Mouse (Mus musculus) naive thymus-derived CD4-positive, alpha-beta T cell, adult 2 months (primary cell): ENCODE data around the gene Dph5.
"Not testable (repeated sequence)": the region's sequence is repeated elsewhere in the genome, so short reads cannot be mapped to it uniquely, and the experiment has no call there.

Experiments
- DNase-seq: peaks from one replicate; pipeline ENCODE4 v3.0.0-alpha.2; 2011; ENCODE audit warnings: low read depth

Gene Dph5

DNA sequence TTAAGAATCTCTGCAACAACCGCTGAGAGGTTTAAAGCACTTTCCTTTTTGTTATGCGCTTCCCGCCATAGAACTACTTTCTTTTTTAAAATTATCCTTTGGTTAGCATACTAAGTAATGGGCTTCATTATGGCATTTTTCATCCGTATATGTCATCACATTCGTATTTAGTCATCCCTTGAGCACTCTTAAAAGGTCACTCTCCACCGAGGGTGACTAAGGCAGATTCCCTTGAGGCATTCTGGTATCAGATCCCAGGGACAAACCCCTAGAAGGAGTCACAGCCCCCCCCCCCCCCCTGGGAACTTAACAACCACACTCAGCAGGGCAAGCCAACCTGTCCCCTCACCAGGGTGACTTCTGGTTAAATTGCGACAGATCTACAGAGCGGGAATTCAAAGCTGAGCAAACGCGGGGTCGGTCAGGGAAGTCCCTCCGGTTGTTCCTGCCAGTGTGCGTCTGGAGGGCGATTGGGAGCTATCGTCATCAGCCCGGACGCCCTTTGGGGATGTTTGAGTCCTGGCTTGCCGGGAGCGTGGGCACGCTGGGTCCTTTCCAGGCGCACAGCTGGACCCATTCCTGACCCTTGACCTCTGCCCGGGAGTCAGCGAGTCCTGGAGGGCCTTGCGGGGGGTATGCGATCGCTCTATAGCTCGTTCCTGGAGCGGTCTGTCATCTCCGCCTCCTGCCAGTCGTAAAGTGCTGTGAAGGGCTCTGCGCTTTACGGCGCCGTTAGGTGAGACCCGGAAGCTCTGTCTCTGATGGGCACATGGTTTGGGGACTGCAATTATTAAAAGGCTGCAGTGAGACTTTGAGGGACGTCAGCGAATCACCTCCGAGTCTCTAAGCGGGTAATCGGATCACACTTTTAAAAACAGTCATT, at the start of gene Dph5:
Dph5 (plus strand) TSS at position 411 of the 883 bp plus-strand sequence.
- peak; percentile 91 for DNase-seq

DNA sequence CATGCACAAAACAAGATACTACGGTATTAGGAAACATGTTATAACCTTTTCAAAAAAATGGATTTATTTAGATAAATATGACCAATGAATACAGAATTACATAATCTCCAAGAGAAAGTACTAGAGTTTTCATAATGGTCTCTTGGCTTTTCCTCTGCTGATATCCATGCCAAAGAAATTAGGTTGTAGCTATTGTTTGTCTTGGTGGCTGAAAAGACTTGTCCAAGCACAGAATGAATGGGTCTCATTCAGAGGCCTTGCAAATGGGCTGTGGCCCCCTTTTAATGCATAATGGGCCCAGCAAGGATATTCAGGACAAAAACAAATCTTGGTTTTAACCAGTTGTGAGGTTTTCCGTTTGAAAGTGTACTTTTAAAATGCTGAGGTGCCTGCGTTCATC, 43.1 kb upstream of the Dph5 start:
- no peak for DNase-seq

DNA sequence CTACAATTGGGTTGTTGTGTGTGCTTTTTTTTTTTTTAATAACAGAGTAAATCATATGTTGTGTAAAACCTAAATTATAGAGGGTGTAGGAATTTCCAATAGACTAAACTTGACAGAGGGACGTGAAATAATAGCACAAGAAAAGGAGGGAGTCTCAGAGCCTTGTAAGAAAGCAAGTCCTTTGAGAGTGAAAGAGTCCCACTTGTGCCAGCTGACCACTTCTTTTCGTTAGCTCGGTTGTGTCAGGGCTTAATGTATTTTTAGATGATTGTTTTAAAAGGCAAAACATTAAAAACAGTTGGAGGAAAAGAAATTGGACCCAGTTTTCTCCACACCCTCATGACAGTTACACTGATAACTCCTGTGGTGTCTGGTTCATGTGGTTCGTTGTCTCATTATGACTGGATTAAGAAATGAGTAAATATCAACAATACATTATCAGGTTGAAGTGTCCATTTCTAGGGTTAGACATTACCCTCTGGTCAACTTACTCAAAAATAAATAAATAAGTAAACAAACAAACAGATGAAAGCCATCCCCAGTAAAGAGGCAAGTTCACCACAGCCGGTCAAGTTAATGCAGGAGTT, 42.5 kb upstream of the Dph5 start:
- DNase-seq, result no peak

DNA sequence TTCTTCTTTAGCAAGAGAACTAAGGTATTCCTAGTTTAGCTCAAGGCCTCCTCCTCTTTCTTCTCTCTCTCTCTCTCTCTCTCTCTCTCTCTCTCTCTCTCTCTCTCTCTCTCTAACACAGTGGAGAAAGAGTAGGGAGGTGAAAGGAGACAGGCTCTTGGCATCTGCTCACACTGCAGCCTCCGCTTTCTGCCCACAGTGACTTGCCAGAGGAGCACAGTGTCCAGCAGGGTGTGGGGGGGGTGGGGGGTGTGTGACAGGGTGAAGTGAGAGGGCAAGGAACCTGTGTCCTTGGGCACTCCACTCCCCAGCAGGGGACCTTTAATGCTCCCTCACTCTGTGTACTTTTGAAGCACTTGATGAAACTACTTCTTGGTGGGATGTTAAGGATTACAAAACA, 41.9 kb upstream of the Dph5 start:
- DNase-seq, result no peak

DNA sequence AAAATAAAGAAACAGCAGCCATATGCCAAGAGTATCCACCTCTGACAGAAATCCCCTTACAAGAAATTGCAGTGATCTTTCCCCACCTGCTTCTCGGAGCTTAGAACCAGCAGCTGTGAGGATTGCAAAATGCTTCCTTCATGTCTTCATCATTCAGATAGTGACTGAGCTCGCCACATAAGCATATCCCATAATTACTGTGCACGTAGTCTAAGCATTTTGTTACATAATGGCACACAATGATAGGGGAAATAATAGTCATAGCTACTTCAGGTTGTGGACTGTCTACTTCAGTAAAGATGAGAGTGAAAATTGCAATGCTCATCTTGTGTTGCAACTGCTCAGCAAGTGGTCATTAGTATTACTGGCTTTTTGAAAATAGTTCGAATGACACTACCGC, 41.5 kb upstream of the Dph5 start:
- no peak for DNase-seq

DNA sequence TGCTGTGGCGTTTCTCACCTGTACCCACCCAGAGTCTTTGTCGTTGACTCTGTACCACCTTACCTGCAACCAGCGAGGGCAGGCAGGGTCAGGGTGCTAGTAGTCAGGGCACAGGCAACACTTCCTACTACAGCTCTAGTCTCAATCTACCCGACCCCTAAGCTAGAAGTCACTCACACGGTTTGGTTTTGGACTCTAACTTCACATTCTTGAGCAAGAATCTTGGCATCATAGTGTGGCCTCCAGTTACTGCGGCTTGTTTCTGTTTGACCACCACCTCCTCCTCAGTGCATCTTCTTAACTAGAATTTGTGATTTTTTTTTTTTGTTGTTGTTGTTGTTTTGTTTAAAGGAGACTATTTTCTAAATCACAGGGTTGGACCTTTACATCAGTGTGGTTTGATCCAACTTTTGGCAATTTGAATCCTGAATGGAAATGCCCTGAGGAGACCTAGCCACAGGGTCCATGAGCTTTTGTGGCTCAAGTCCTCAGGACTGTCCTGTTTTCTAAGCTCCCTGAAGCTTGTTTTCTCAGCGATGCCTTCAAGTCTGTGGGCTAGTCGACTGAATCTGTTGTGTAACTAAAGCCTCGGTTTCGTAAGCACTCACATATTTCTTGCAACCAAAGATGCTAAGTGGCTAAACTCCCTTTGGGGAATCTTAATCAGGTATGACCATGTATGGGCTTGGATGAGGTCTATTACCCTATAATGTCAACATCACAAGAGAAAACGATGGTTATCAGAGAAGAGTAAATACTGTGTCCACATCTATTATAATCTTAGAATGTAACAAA, 38.8 kb upstream of the Dph5 start:
- DNase-seq, result no peak

DNA sequence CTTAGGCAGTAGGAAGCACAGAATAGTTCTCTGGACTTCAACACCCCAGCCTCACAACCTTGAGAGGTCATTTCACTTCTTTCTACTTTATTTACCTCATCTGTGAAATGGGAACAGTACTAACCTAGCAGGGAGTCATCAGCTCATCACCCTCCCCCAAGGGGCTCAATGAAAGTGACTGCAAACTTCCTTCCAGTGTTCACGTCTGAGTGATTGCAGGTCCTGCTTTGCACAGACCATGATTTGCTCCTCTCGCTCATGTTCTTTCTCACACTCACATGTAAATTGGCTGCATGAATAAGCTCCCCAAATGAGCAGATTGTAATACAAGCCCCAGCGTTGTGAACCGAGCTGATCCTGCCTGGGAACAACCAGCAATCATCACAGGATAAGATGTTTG, 36.7 kb upstream of the Dph5 start:
- DNase-seq, result no peak

DNA sequence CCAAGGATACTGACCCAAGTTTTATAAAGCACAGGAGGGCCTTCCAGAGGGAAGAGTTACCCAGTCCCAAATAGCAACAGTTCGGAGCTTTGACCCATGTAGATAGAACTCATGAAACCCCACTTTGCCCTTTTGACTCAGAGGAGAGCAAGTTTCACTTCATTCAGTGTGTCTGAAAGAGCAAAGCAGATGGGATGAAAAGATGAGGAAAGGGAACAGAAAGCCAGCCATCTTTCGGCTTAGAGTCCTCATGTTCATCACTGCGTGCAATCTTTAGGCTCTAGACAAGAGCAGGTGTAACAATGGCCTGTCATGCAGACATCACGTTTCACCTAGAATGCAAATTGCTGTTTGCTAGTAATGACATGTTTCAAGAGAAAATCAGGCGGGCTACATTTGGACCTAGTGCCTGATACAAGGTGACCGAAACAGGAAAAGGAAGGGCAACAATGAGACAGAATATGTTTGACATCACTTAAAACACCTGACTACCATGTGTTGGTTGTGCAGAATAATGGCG, 32.9 kb upstream of the Dph5 start:
- no peak for DNase-seq

DNA sequence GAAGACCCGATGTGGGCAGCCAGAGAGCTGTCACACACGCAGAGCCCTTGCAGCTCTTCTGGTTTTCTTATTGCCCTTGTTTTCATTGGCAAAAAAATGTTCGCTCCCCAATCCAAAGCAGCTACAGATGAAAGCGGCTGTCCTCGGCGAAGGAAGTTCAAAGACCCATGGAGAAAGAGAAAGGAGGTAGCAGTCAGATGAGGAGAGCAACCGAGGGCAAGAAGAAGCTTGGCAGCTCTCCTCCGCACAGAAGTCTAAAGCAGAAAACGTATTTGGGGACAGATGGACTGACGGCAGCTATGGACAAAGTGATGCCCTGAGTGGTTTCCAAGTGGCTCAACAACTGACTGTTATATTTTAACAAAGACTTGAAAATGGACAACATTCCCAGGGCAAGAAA, 32.1 kb upstream of the Dph5 start:
- DNase-seq, result no peak

DNA sequence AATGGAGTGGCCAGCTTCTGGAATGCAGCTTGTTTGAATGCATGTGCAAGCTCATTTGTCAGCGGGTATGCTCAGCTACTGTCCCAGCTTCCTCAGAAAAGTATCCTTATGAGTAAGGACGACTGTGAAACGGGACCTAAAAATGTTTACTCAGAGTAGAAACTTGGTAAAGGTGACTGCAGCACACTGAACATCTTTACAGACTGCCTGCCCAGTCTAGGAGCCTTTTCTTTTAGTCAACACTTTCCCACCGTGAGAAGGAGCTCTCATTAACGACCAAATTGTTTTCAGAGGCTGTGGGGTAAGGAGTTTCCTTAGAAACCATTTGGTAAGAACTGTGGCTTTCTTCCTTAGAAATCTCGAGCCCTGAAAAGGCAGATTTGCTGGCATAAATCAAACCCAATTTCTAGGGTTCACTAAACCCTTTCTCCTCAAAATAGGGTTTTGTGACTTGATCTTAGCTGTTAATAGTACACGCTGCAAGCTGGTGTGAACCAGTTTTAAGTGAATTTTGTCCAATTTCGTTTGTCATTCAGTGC, 31.1 kb upstream of the Dph5 start:
- DNase-seq, result no peak

DNA sequence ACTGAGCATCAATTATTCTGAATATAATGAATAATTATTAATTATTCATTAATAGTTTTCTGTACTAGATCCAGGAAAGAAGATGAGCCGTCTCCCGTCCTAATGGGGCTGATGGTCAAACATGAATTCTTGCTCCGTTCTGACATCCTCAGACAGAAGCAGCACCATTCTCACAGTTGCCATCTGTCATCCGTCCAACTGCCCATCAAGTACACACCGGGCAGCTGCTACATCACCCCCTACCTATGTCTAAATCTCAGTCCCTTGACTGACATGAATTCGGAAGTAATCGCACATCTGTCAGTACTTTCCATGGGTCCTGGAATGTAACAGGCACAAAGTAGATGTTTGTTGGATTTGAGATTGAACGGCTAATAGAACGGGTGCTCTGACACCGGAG, 30.2 kb upstream of the Dph5 start:
- no peak for DNase-seq

DNA sequence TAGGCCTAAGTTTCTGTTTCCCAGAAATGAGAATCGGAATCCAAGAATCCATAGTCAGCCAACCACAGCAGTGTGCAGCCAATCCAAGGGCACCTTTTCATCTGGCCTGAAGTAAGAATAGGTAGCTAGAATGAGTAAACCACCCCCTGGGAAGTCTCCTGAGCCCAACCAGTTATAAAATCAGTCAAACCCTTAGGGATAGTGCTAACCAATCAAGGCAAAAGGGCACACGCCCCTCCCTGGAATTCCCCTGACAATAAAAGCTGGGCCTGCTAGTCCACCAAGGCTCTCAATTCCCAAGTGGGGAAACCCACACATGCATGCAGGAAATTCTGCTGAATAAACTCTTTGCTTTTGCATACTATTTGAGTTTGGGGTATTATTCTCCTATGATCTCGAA, 28.8 kb upstream of the Dph5 start:
- DNase-seq, result no peak

DNA sequence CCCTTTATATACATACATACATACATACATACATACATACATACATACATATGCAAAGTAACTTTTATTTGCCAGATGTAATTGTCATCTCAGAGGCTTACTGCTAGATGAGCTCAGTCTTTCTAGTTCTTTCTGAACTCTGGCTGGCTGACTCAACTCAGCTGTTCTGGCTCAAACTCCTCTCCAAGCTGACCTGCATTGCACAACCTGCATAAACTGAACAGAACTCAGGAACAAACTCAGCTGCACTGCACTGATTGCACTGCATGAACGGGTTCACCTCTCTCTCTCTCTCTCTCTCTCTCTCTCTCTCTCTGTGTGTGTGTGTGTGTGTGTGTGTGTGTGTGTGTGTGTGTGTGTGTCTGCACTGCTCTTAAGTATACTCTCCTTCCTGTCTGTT, 26.9 kb upstream of the Dph5 start:
- DNase-seq, result not testable (repeated sequence)

DNA sequence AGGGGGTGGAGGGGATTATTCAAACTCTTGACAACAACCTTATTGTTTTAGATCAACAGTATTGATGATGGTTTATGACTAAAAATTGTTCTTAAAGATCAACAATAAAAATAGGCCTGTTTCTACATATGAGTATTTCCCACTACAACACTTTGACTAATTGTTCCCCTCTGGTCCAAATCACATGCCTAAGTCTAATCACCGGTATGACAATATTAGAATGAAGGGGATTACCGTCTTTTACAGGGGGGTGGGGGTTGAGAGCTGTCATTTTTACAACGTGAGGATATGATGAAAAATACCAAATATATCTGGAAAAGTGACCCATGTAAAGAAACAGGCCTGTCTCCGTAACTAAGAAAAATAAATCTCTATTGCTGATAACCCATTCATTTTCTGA, 24.1 kb upstream of the Dph5 start:
- DNase-seq, result no peak

DNA sequence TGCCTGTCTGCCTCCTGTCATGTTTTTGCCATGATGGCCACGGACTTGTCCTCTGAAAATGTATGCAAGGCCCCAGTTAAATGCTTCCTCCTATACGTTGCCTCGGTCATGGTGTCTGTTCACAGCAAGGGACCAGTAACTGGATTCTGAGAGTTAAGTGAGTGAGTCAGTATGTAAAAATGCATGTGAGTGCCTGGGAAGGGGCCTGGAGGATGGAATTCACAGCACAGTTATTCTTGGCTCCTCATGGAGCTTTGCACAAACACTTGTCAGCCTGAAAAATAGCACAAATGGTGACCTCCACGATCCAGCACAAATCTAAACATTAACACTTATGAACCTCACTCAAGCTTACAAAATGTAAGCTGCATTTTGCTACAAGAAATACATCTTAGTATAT, 20.5 kb upstream of the Dph5 start:
- no peak for DNase-seq

DNA sequence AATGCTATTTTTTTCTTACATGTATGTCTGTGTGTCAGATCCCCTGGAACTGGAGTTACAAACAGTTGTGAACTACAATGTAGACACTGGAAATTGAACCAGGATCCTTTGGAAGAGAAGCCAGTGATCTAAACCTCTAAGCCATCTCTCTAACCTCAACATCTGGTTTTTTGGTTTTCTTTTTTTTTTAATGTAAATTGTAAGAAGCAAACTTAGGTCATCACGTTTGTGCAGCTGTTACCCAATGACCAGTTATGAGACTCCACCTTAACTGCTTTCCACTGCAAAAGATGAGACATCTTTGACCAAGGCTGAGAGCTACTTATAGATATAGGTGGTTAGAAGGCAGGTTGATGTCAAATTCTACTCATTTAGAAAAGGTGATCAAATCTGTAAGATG, 19.7 kb upstream of the Dph5 start:
- DNase-seq, result no peak

DNA sequence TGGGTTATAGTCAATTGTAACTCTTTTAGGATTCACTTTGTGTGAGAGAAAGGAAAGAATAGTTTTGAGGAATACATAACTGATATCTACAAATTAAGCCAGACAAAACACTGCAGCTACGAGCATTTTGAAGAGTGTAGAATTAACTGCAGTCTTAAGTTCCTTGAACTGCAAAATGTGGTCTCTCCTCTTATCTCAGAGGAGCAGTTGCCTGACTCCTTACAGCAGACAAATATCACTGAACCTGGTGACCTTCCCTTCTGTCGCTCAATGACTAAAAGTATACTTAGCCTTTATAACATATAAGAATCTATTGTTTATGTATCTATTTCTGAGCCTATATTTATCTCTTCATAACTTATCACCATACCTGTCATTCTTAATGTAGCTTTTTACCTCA, 18.3 kb upstream of the Dph5 start:
- no peak for DNase-seq

DNA sequence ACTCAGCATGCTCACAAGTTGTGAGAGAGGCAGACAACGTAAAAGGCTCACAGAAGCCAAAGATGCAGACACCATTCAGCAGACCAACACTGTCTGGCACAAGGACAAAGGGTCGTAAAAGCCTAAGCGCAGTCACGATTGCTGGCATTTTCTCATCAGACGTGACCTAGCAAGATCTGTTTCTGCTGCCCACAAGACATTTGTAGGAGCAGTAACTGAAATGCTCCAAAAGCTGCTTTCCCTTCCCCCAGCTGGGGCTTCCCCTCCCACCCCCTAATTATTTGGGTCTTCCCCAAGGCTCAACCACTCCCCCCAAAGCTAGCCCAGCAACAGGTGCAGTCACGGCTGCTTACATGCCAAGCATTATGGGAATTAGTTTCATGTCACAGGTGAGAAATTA, 12.1 kb upstream of the Dph5 start:
- DNase-seq, result no peak

DNA sequence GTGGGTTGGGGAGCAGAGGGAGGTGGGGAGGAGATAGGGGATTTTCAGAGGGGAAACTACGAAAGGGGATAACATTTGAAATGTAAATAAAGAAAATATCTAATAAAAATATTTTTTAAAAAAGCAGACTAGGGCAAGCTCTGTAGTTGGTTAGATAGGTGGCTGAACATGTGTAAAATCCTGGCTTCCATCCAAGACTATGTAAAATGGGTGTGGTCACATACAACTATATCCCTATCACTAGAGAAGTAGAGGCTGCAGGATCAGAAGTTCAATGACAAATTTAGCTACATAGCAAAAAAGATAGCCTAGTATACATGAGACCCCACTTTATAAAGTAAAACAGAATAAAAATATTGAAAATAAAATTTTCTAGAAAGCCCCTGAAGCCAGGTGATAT, 10.5 kb upstream of the Dph5 start:
- DNase-seq, result no peak

DNA sequence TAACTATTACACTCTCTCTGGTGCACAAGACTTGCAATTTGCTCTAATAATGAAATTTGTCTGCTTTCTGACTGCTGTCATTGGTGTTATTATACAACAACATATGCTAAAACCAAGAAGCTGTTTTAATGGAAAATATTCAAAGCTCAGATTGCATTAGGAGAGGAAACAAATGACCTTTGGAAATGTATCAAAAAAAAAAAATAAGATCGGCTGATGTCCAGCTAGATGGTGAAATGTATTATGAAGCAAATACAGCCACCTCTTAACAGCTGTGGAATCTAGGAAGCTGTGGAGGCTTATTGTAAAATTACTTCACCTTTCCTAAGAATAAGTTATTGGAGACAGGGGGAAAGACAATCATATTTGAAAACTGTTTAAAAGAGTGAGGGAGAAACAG, 3.6 kb upstream of the Dph5 start:
- DNase-seq, result no peak

DNA sequence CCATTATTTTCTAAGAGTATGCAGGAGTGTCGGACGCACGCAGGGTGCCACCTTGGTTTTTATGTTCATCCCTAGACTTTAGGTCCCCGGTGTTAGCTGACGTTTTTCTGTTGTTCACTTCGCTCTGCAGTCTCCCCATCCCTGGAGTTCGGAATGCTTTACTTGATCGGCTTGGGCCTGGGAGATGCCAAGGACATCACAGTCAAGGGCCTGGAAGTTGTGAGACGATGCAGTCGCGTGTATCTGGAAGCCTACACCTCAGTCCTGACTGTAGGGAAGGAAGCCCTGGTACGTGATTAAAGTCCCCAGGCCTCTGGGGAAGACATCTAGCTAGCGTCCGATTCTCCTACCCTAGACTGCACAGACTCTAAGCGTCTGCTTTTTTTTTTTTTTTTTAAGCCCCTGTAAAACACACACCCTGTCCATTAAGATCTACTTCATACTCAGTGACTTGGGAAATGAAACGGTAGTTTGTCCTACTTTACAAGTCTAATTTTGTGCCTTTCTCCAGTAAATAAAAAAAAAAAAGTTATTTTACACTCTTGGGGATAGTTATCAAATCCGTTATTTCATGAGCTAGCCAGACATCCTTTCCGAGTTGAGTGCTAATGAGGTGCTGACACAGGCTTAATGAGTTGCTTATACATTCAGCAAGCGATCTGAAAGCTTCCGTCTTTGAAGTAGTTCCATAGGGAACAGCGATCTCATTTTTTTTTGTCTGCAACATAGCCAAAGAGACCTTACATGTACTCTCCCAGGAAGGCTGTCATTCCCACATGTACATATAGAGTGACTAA, 871 bp downstream of the Dph5 start:
- no peak for DNase-seq

DNA sequence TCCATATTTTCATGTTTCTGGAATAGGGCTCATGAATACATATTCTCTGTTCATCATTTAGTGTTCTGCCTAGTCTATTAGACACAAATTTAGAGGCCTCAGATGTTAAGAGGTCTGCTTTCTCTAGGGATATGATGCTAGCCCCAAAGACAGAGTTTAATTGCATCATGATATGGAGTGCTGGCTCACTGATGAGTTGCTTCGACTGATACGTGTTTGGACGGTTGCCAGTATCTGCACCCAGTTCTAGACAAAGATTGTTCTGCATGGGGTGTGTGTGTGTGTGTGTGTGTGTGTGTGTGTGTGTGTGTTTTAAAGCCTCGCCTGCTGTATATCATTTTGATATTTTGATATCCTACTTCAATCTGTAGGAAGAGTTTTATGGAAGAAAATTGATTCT, 4.7 kb downstream of the Dph5 start:
- DNase-seq, result no peak
